Mouse (Mus musculus) liver, embryonic 16.5 days (tissue): ENCODE results near the gene Tmem214. TPM values are rescaled to one million over a fixed set of nuclear protein-coding genes. Genes with fewer than 3 reads are reported as not detected.

Experiments
- ATAC-seq: fragments of 200-750 bp; cut with Nextera tagmentation; 2 replicates; pipeline ENCODE4 v1.8.0; 2017; ENCODE audit warnings: low read depth, mild to moderate bottlenecking, moderate number of reproducible peaks, moderate library complexity
- H3K27ac ChIP-seq: fragments of 300-500 bp; sonication (generic); 2 replicates; pipeline ENCODE4 v1.5.1; 2014; ENCODE audit warnings: mild to moderate bottlenecking, low read length
- H3K27me3 ChIP-seq: fragments of 300-500 bp; sonication (generic); 2 replicates; pipeline ENCODE4 v1.6.1; 2014; ENCODE audit warnings: low read depth, low read length, mixed read lengths; ENCODE audit not compliant: control insufficient read depth, insufficient read depth
- H3K36me3 ChIP-seq: fragments of 300-500 bp; sonication (generic); 2 replicates; pipeline ENCODE4 v1.6.1; 2014; ENCODE audit warnings: mild to moderate bottlenecking; ENCODE audit not compliant: control insufficient read depth, insufficient read depth
- H3K4me1 ChIP-seq: fragments of 300-500 bp; sonication (generic); 2 replicates; pipeline ENCODE4 v1.6.1; 2014; ENCODE audit warnings: low read depth, low read length, mixed read lengths; ENCODE audit not compliant: control insufficient read depth
- H3K4me2 ChIP-seq: fragments of 300-500 bp; sonication (generic); 2 replicates; pipeline ENCODE4 v1.6.1; 2014; ENCODE audit warnings: low read depth, low read length, mixed read lengths
- H3K4me3 ChIP-seq: fragments of 300-500 bp; sonication (generic); 2 replicates; pipeline ENCODE4 v1.5.1; 2014; ENCODE audit warnings: low read depth, mild to moderate bottlenecking, low read length
- H3K9ac ChIP-seq: fragments of 300-500 bp; sonication (generic); 2 replicates; pipeline ENCODE4 v1.6.1; 2014; ENCODE audit warnings: low read depth, low read length
- H3K9me3 ChIP-seq: fragments of 300-500 bp; sonication (generic); replicated peaks from 2 replicates; pipeline ENCODE4 v1.6.1; 2016; ENCODE audit warnings: low read length; ENCODE audit not compliant: control insufficient read depth
- WGBS: fragments of 180-500 bp; shearing (Covaris S2); extraction: QIAGEN DNeasy Blood & Tissue Kit; methylation state at CpG from one replicate; pipeline ENCODE4 v1.1.7; 2014; ENCODE audit not compliant: insufficient replicate concordance; 5-methylcytosine and 5-hydroxymethylcytosine counted together
- polyA plus RNA-seq: library from polyadenylated mRNA; unstranded; fragments of >200 nt; fragmentation: Nextera tagmentation; extraction: Ambion mirVana; gene quantifications from 2 replicates; pipeline ENCODE4 v1.2.1, GENCODE M21; 2015

The Tmem214 gene
- polyA plus RNA-seq = 40.1 and 41.7 TPM in 2 replicates

- Histone ChIP-seq H3K27me3 (no peaks in the 10 kb centered on the region), H3K4me2 (peak within 1 kb of the TSS; percentile 83; the same call in 1 of the 2 replicates), H3K9ac (no peak within 1 kb of the TSS), H3K4me1 (peaks cover 12% of the 10 kb centered on the region), H3K27ac (no peak within 1 kb of the TSS), H3K4me3 (no peak within 1 kb of the TSS), H3K36me3 (peaks cover 11% of the 10 kb centered on the region), H3K9me3 (no peaks in the 10 kb centered on the region)
- no peak for ATAC-seq
- 67% methylated on average over 3 of the region's 3 CpGs for WGBS
These were observed at the start of gene Tmem214 for GRCm38 (mm10) chr5:30867712-30868111. TSS of gene Tmem214 (plus strand) at chr5:30868012.

- Histone ChIP-seq H3K4me3 (no peak overlapping the region), H3K36me3 (no peaks in the 10 kb centered on the region), H3K4me2 (no peak overlapping the region), H3K9ac (no peak overlapping the region), H3K27me3 (peaks cover 19% of the 10 kb centered on the region), H3K4me1 (peaks cover 5% of the 10 kb centered on the region), H3K27ac (no peak overlapping the region), H3K9me3 (no peaks in the 10 kb centered on the region)
- ATAC-seq = no peak
- WGBS = 66% methylated on average over 8 of the region's 8 CpGs
These were observed 49.0 kb upstream of the Tmem214 start for GRCm38 (mm10) chr5:30818758-30819309.

GRCm38 (mm10) chr5:30822689-30823088 is 45.1 kb upstream of the Tmem214 start:
- no peak overlapping the region for H3K4me2 ChIP-seq
- H3K4me1 ChIP-seq = no peaks in the 10 kb centered on the region
- no peak overlapping the region for H3K9ac ChIP-seq
- H3K27me3 ChIP-seq = no peaks in the 10 kb centered on the region
- 57% methylated on average over 5 of the region's 5 CpGs for WGBS
- H3K9me3 ChIP-seq = no peaks in the 10 kb centered on the region
- no peak overlapping the region for H3K4me3 ChIP-seq
- no peak for ATAC-seq
- H3K27ac ChIP-seq = no peak overlapping the region
- no peaks in the 10 kb centered on the region for H3K36me3 ChIP-seq

- 77% methylated on average over 3 of the region's 3 CpGs for WGBS
- Histone ChIP-seq H3K9ac (no peak overlapping the region), H3K4me2 (no peak overlapping the region), H3K9me3 (no peaks in the 10 kb centered on the region), H3K4me1 (no peaks in the 10 kb centered on the region), H3K4me3 (no peak overlapping the region), H3K36me3 (no peaks in the 10 kb centered on the region), H3K27me3 (no peaks in the 10 kb centered on the region), H3K27ac (no peak overlapping the region)
- ATAC-seq = no peak
These were observed 44.7 kb upstream of the Tmem214 start for GRCm38 (mm10) chr5:30823091-30823490.

- no peaks in the 10 kb centered on the region for H3K4me1 ChIP-seq
- H3K9ac ChIP-seq = no peak overlapping the region
- 65% methylated on average over 11 of the region's 11 CpGs for WGBS
- H3K27ac ChIP-seq = no peak overlapping the region
- H3K36me3 ChIP-seq = no peaks in the 10 kb centered on the region
- H3K4me2 ChIP-seq = no peak overlapping the region
- H3K4me3 ChIP-seq = no peak overlapping the region
- H3K9me3 ChIP-seq = no peaks in the 10 kb centered on the region
- no peaks in the 10 kb centered on the region for H3K27me3 ChIP-seq
- no peak for ATAC-seq
These were observed 43.5 kb upstream of the Tmem214 start for GRCm38 (mm10) chr5:30824124-30824988.

GRCm38 (mm10) chr5:30825166-30825565 is 42.6 kb upstream of the Tmem214 start:
- Histone ChIP-seq H3K36me3 (no peaks in the 10 kb centered on the region), H3K4me1 (no peaks in the 10 kb centered on the region), H3K27ac (no peak overlapping the region), H3K9ac (no peak overlapping the region), H3K4me2 (no peak overlapping the region), H3K4me3 (no peak overlapping the region), H3K9me3 (no peaks in the 10 kb centered on the region), H3K27me3 (no peaks in the 10 kb centered on the region)
- 46% methylated on average over 10 of the region's 10 CpGs for whole genome bisulfite sequencing
- no peak for ATAC-seq

- H3K27ac ChIP-seq = no peak overlapping the region
- no peaks in the 10 kb centered on the region for H3K27me3 ChIP-seq
- no peaks in the 10 kb centered on the region for H3K9me3 ChIP-seq
- no peak overlapping the region for H3K4me2 ChIP-seq
- no peaks in the 10 kb centered on the region for H3K36me3 ChIP-seq
- H3K9ac ChIP-seq = no peak overlapping the region
- no peak overlapping the region for H3K4me3 ChIP-seq
- 49% methylated on average over 6 of the region's 6 CpGs for WGBS
- ATAC-seq = no peak
- no peaks in the 10 kb centered on the region for H3K4me1 ChIP-seq
These were observed 42.0 kb upstream of the Tmem214 start for GRCm38 (mm10) chr5:30825821-30826220.

- 42% methylated on average over 3 of the region's 3 CpGs for WGBS
- peak; percentile 54; the same call in 1 of the 2 replicates for ATAC-seq
These were observed 34.4 kb upstream of the Tmem214 start for GRCm38 (mm10) chr5:30833416-30833815.

GRCm38 (mm10) chr5:30839731-30840130 is 28.1 kb upstream of the Tmem214 start:
- no peaks in the 10 kb centered on the region for H3K27me3 ChIP-seq
- 59% methylated on average over 2 of the region's 2 CpGs for WGBS
- no peak overlapping the region for H3K9ac ChIP-seq
- no peaks in the 10 kb centered on the region for H3K36me3 ChIP-seq
- no peak overlapping the region for H3K4me3 ChIP-seq
- no peak overlapping the region for H3K4me2 ChIP-seq
- ATAC-seq = peak; percentile 67; the same call in 1 of the 2 replicates
- H3K27ac ChIP-seq = no peak overlapping the region
- H3K4me1 ChIP-seq = peaks cover 2% of the 10 kb centered on the region; the same call in 1 of the 2 replicates
- H3K9me3 ChIP-seq = no peaks in the 10 kb centered on the region

More at GRCm38 (mm10) chr5:30833416-30833815, 34.4 kb upstream of the Tmem214 start:
- H3K9ac ChIP-seq = no peak overlapping the region
- H3K4me2 ChIP-seq = no peak overlapping the region
- no peaks in the 10 kb centered on the region for H3K9me3 ChIP-seq
- H3K4me3 ChIP-seq = no peak overlapping the region
- peaks cover 3% of the 10 kb centered on the region; the same call in 1 of the 2 replicates for H3K4me1 ChIP-seq
- no peaks in the 10 kb centered on the region for H3K36me3 ChIP-seq
- H3K27ac ChIP-seq = no peak overlapping the region; the same call in 1 of the 2 replicates
- no peaks in the 10 kb centered on the region for H3K27me3 ChIP-seq
